Mouse (Mus musculus): ENCODE results near the gene Abhd16a. TPM values are rescaled to one million over a fixed set of nuclear protein-coding genes. Genes with fewer than 3 reads are reported as not detected.

Abhd16a gene
- polyA plus RNA-seq, 1 experiment from 2014 or later: 69.9 TPM

- no peak overlapping the region for H3K4me3 ChIP-seq (ENCODE audit: low read depth, low read length)
- H3K27me3 ChIP-seq (replicated peaks; ENCODE audit: control insufficient read depth, insufficient read depth, low read length): peaks cover 32% of the 10 kb centered on the region
- ATAC-seq (no peak), DNase-seq (ENCODE audit: low spot score) (no peak)
- no peaks in the 10 kb centered on the region for H3K9me3 ChIP-seq (replicated peaks; ENCODE audit: control insufficient read depth, low read length)
- no peak overlapping the region for H3K9ac ChIP-seq (ENCODE audit: low read length)
- WGBS: 87% methylated on average over 17 of the region's 17 CpGs
- H3K36me3 ChIP-seq (ENCODE audit: control insufficient read depth, insufficient read depth, low read length): 0 out of 2 replicates have a peak, but pooled peaks cover 1% of the 10 kb centered on the region
- no peak overlapping the region for H3K4me2 ChIP-seq (ENCODE audit: low read length)
- H3K27ac ChIP-seq (ENCODE audit: low read depth, low read length): no peak overlapping the region
- peaks cover 7% of the 10 kb centered on the region for H3K4me1 ChIP-seq (ENCODE audit: control insufficient read depth, insufficient read depth, low read length)
These were observed 20.7 kb upstream of the Abhd16a start for GRCm38 (mm10) chr17:35068213-35068914.

- ATAC-seq: no peak
- no peak overlapping the region for H3K4me2 ChIP-seq (ENCODE audit: low read length)
- DNase-seq (ENCODE audit: low spot score): no peak
- H3K27me3 ChIP-seq (replicated peaks; ENCODE audit: control insufficient read depth, insufficient read depth, low read length): peaks cover 14% of the 10 kb centered on the region
- 62% methylated on average over 6 of the region's 6 CpGs for WGBS
- no peaks in the 10 kb centered on the region for H3K4me1 ChIP-seq (ENCODE audit: control insufficient read depth, insufficient read depth, low read length)
- no peak overlapping the region for H3K4me3 ChIP-seq (ENCODE audit: low read depth, low read length)
- no peak overlapping the region for H3K27ac ChIP-seq (ENCODE audit: low read depth, low read length)
- no peaks in the 10 kb centered on the region for H3K9me3 ChIP-seq (replicated peaks; ENCODE audit: control insufficient read depth, low read length)
- no peaks in the 10 kb centered on the region for H3K36me3 ChIP-seq (ENCODE audit: control insufficient read depth, insufficient read depth, low read length)
- H3K9ac ChIP-seq (ENCODE audit: low read length): no peak overlapping the region
These were observed 18.4 kb upstream of the Abhd16a start for GRCm38 (mm10) chr17:35070556-35071229.

GRCm38 (mm10) chr17:35071454-35071853 lies 17.6 kb upstream of the Abhd16a start:
- Histone ChIP-seq H3K9ac (ENCODE audit: low read length) (no peak overlapping the region), H3K27me3 (replicated peaks; ENCODE audit: control insufficient read depth, insufficient read depth, low read length) (0 out of 2 replicates have a peak, but pooled peaks cover 7% of the 10 kb centered on the region), H3K4me1 (ENCODE audit: control insufficient read depth, insufficient read depth, low read length) (no peaks in the 10 kb centered on the region), H3K27ac (ENCODE audit: low read depth, low read length) (no peak overlapping the region), H3K4me3 (ENCODE audit: low read depth, low read length) (no peak overlapping the region), H3K4me2 (ENCODE audit: low read length) (no peak overlapping the region), H3K36me3 (ENCODE audit: control insufficient read depth, insufficient read depth, low read length) (no peaks in the 10 kb centered on the region), H3K9me3 (replicated peaks; ENCODE audit: control insufficient read depth, low read length) (no peaks in the 10 kb centered on the region)
- DNase-seq (ENCODE audit: low spot score): no peak
- 86% methylated on average over 9 of the region's 9 CpGs for whole genome bisulfite sequencing
- ATAC-seq: no peak

GRCm38 (mm10) chr17:35074097-35074496 lies 15.0 kb upstream of the Abhd16a start:
- no peaks in the 10 kb centered on the region for H3K27me3 ChIP-seq (replicated peaks; ENCODE audit: control insufficient read depth, insufficient read depth, low read length)
- WGBS: 60% methylated on average over 17 of the region's 17 CpGs
- H3K9me3 ChIP-seq (replicated peaks; ENCODE audit: control insufficient read depth, low read length): no peaks in the 10 kb centered on the region
- H3K4me1 ChIP-seq (ENCODE audit: control insufficient read depth, insufficient read depth, low read length): peaks cover 11% of the 10 kb centered on the region; the same call in 1 of the 2 replicates
- H3K4me3 ChIP-seq (ENCODE audit: low read depth, low read length): no peak overlapping the region
- H3K27ac ChIP-seq (ENCODE audit: low read depth, low read length): no peak overlapping the region
- H3K4me2 ChIP-seq (ENCODE audit: low read length): no peak overlapping the region
- ATAC-seq (no peak), DNase-seq (ENCODE audit: low spot score) (no peak)
- no peak overlapping the region for H3K9ac ChIP-seq (ENCODE audit: low read length)
- H3K36me3 ChIP-seq (ENCODE audit: control insufficient read depth, insufficient read depth, low read length): no peaks in the 10 kb centered on the region

- Histone ChIP-seq H3K9ac (ENCODE audit: low read length) (peak within 1 kb of the TSS; percentile 41; the same call in 1 of the 2 replicates), H3K4me2 (ENCODE audit: low read length) (peak within 1 kb of the TSS; percentile 35), H3K9me3 (replicated peaks; ENCODE audit: control insufficient read depth, low read length) (no peaks in the 10 kb centered on the region), H3K27ac (ENCODE audit: low read depth, low read length) (peak within 1 kb of the TSS; percentile 52; the same call in 1 of the 2 replicates), H3K27me3 (replicated peaks; ENCODE audit: control insufficient read depth, insufficient read depth, low read length) (no peaks in the 10 kb centered on the region), H3K4me1 (ENCODE audit: control insufficient read depth, insufficient read depth, low read length) (peaks cover 11% of the 10 kb centered on the region; the same call in 1 of the 2 replicates), H3K36me3 (ENCODE audit: control insufficient read depth, insufficient read depth, low read length) (no peaks in the 10 kb centered on the region), H3K4me3 (ENCODE audit: low read depth, low read length) (peak within 1 kb of the TSS; percentile 4; the same call in 1 of the 2 replicates)
- DNase-seq (ENCODE audit: low spot score) (peak; percentile 70), ATAC-seq (peak; percentile 84)
- WGBS: 30% methylated on average over 10 of the region's 10 CpGs
These were observed 12.4 kb upstream of the Abhd16a start, which contains the start of gene Ly6g6e for GRCm38 (mm10) chr17:35076507-35077176. Gene Ly6g6e, plus strand, starts transcription at chr17:35076902.

- Histone ChIP-seq H3K9me3 (replicated peaks; ENCODE audit: control insufficient read depth, low read length) (no peaks in the 10 kb centered on the region), H3K27me3 (replicated peaks; ENCODE audit: control insufficient read depth, insufficient read depth, low read length) (no peaks in the 10 kb centered on the region), H3K4me3 (ENCODE audit: low read depth, low read length) (peak overlapping the region; percentile 4; the same call in 1 of the 2 replicates), H3K4me2 (ENCODE audit: low read length) (peak overlapping the region; percentile 35), H3K4me1 (ENCODE audit: control insufficient read depth, insufficient read depth, low read length) (peaks cover 11% of the 10 kb centered on the region; the same call in 1 of the 2 replicates), H3K36me3 (ENCODE audit: control insufficient read depth, insufficient read depth, low read length) (no peaks in the 10 kb centered on the region), H3K9ac (ENCODE audit: low read length) (peak overlapping the region; percentile 41; the same call in 1 of the 2 replicates), H3K27ac (ENCODE audit: low read depth, low read length) (0 out of 2 replicates have a peak overlapping the region, but pooled peaks have one; percentile 52)
- no peak for DNase-seq (ENCODE audit: low spot score)
- ATAC-seq: peak; percentile 67
- WGBS: 38% methylated on average over 2 of the region's 2 CpGs
These were observed 11.8 kb upstream of the Abhd16a start for GRCm38 (mm10) chr17:35077285-35077684.

GRCm38 (mm10) chr17:35077786-35078233 lies 11.3 kb upstream of the Abhd16a start, which contains the start of gene Ly6g6d:
Gene Ly6g6d, minus strand, starts transcription at chr17:35078065.
- H3K36me3 ChIP-seq (ENCODE audit: control insufficient read depth, insufficient read depth, low read length): no peaks in the 10 kb centered on the region
- peak within 1 kb of the TSS; percentile 4; the same call in 1 of the 2 replicates for H3K4me3 ChIP-seq (ENCODE audit: low read depth, low read length)
- H3K9ac ChIP-seq (ENCODE audit: low read length): peak within 1 kb of the TSS; percentile 41; the same call in 1 of the 2 replicates
- H3K27ac ChIP-seq (ENCODE audit: low read depth, low read length): peak within 1 kb of the TSS; percentile 52; the same call in 1 of the 2 replicates
- no peaks in the 10 kb centered on the region for H3K27me3 ChIP-seq (replicated peaks; ENCODE audit: control insufficient read depth, insufficient read depth, low read length)
- DNase-seq (ENCODE audit: low spot score): peak; percentile 26
- no peak for ATAC-seq
- WGBS: 12% methylated on average over 14 of the region's 14 CpGs
- H3K9me3 ChIP-seq (replicated peaks; ENCODE audit: control insufficient read depth, low read length): no peaks in the 10 kb centered on the region
- peaks cover 11% of the 10 kb centered on the region; the same call in 1 of the 2 replicates for H3K4me1 ChIP-seq (ENCODE audit: control insufficient read depth, insufficient read depth, low read length)
- peak within 1 kb of the TSS; percentile 35 for H3K4me2 ChIP-seq (ENCODE audit: low read length)

GRCm38 (mm10) chr17:35079778-35080177 lies 9.3 kb upstream of the Abhd16a start:
- WGBS: 70% methylated on average over 9 of the region's 9 CpGs
- no peak overlapping the region for H3K4me3 ChIP-seq (ENCODE audit: low read depth, low read length)
- no peak overlapping the region for H3K4me2 ChIP-seq (ENCODE audit: low read length)
- H3K4me1 ChIP-seq (ENCODE audit: control insufficient read depth, insufficient read depth, low read length): peaks cover 11% of the 10 kb centered on the region; the same call in 1 of the 2 replicates
- no peaks in the 10 kb centered on the region for H3K27me3 ChIP-seq (replicated peaks; ENCODE audit: control insufficient read depth, insufficient read depth, low read length)
- H3K9me3 ChIP-seq (replicated peaks; ENCODE audit: control insufficient read depth, low read length): no peaks in the 10 kb centered on the region
- DNase-seq (ENCODE audit: low spot score) (no peak), ATAC-seq (no peak)
- no peak overlapping the region for H3K27ac ChIP-seq (ENCODE audit: low read depth, low read length)
- H3K9ac ChIP-seq (ENCODE audit: low read length): no peak overlapping the region
- H3K36me3 ChIP-seq (ENCODE audit: control insufficient read depth, insufficient read depth, low read length): no peaks in the 10 kb centered on the region

Data from forebrain, embryonic 14.5 days (tissue).